Mouse (Mus musculus) ES-E14 (cell line): ENCODE data around the gene Ndufa7.

Experiments used
- CHD2 ChIP-seq: IDR thresholded peaks from 2 replicates; pipeline ENCODE4 v1.6.1; 2014; ENCODE audit warnings: mild to moderate bottlenecking, low read depth, low read length, inconsistent platforms
- HCFC1 ChIP-seq: IDR thresholded peaks from 2 replicates; pipeline ENCODE4 v1.6.1; 2012; ENCODE audit warnings: low read length, inconsistent platforms, borderline replicate concordance; ENCODE audit not compliant: insufficient read depth

DNA sequence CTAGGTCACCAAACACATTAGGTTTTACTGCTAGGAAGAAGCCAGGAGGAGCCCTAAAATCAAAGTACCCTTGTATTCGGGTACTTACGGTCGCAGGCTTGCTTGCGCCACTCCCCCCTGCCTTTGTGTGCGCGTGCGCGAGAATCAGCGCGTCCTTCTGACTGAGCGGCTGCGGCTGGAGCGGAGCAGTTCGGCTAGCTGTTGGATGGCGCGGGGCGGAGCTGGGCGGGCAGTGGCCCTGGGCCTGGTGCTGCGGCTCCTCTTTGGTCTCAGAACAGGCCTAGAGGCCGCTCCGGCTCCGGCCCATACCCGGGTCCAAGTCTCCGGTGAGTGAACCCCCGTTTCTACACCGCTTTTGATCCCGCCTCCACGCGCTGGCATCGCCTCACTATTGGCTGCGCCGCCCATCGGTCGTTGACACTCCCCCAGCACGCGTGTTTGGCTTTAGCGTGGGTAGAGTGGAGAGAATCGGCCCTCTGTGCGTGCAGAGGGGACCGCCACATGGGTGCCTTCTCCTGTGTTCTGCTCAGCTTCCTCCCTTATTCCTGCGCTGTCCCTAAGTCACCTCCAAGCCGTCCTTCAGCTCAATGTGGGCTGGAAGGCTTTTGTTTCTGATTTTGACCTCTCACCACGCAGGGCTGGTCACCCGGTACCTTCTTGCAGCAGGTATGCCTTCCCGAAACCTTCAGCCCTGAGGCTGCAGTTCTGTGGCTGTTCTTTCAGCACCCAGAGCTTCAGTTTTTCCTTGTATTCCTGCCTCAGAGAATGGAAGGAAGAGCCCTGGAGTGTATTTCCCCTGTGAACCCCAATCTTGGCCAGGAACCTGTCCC is 18.8 kb downstream of the Ndufa7 start, which contains the start of gene Cd320:
- TF ChIP-seq HCFC1 = no peak
- TF ChIP-seq CHD2 = no peak
